Mouse (Mus musculus): ENCODE data around the gene Ndst4. TPM values are rescaled to one million over a fixed set of nuclear protein-coding genes. Genes with fewer than 3 reads are reported as not detected.

Ndst4 gene
- not detected for total RNA-seq (2021)
- long read RNA-seq, experiment 1, result 0 reads
- long read RNA-seq, experiment 2, result 0 reads

DNA sequence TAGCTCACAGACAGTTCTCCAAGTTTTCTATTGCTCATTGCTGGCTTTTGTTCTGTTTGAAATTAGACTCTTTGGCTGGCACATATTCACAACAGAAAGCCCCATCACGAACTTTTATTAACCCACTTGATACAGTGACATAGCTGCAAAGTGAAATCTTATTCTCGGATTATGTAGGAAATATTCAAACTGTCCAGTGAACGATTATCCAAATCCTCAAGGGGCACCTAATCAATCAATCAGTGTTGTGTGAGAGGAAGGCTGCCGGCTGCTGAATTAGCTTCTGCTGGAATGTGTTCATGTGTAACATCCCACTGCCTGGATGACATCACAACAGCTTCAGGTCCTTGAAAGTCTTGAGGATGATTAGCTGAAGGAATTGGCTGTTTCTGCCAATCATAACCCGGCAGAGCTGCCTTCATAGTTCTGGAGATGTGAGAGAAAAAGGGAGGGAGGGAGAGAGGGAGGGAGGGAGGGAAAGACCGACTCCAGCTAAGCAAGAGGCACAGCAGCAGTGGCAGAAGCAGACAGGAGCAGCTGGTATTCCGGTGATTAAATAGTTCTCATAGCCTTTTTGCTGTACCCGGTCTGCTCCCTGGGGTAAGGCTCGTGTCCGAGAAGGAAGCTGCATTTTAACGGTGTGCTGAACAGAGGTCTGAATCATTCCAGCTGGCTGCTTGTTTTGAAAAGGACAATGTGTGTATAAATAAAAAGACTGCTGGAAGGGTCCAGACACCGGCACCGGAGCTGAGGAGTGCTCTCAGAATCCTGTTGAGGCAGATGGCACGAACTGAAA is at the start of gene Ndst4:
TSS of gene Ndst4 (plus strand) at position 476 of the 796 bp plus-strand sequence.
- DNase-seq, result peak; percentile 2

- DNase-seq, result no peak
Observed at GRCm38 (mm10) chr3:125397443-125397842, 6.4 kb upstream of the Ndst4 start.

- DNase-seq, result no peak
Observed at GRCm38 (mm10) chr3:125406456-125406855, 2.6 kb downstream of the Ndst4 start.

DNA sequence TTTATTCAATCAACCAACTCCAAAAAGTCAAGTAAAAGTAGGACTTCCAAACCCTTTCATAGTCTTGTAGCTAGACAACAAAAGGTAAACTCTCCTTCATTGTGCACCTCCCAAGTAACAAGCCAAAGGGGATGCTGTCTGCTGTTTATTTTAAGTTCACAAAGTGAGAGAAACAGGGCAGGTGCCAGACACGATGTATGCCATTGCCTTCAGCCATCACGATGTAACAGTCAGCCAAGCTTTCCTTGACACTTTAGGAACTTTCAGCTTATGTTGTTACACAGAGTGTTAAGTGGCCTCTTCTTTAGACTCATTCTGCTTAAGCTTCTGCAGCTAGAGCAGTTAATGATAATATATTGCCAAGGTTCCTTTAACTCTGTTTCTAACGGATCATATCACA is 3.1 kb downstream of the Ndst4 start:
- DNase-seq, result no peak

DNA sequence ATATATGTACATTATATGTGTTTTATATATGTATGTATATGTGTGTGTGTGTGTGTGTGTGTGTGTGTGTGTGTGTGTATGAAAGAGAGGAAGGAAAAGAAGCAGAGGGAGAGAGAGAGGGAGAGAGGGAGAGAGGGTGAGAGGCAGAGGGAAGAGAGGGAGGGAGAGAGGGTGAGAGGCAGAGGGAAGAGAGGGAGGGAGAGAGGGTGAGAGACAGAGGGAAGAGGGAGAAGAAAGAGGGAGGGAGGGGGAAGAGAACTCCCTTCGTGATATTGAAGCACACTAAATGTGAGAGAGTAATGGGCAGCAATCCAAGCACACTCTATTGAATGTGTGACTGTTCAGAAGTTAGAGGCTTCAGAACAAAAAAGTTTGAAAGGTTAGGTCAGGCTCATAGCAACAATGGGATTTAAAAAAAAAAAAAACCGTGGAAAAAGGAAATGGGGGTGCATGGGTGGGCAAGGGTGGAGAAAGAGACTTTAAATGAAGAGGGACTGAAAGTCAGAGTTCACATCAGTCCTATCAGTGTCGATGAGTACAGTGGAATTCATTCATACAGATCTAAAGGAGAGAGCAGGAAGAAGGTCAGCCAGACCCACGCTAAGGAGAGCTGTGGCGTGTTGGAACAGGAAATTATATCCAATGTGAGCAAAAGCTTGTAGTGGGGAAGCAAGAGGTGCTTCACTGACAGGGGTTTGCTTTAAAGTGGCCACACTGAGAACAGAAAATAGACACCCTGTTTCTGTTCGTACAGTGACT is 63.2 kb downstream of the Ndst4 start:
- no peak for DNase-seq

DNA sequence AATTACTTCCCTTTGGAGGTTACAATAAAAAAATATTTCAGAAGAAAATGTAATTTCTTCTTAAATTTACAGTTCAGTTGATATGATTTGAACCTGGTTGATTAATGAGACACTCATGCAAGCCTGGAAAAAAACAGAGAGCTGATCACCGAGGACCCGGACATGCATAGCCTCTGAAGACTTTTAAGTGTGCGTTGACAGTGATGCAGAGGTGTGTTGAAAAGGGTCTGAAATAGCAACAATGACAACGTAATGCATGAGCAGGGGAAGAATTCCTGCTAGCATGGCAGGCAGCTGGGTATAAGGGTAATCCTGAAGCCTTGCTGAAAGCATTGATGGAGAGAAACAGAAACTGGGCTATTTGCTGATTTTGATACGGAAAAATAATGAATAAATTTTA is 106.2 kb downstream of the Ndst4 start:
- DNase-seq, result no peak

- DNase-seq, result no peak
Observed at GRCm38 (mm10) chr3:125533371-125533770, 129.5 kb downstream of the Ndst4 start.

GRCm38 (mm10) chr3:125570602-125571001 is 166.7 kb downstream of the Ndst4 start:
- no peak for DNase-seq

DNA sequence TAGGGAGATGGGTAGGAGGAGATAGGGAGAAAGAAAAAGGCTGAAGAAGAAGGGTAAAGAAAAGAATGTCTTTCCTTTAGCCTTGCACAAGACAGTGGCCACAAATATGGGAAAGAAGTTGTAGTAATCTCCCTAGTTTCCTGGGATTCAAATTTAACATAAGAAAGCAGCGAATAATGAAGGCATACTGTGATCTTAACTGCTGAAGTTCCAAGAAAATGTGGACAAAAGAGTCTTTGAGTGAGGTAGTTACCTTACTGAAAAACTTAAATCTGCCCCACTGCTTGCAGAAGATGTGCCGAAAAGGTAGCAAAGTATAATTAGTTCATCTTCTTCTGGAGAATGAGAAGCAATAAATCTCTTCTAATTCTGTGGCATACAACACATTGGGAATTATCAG is 228.4 kb downstream of the Ndst4 start:
- DNase-seq, result no peak

DNA sequence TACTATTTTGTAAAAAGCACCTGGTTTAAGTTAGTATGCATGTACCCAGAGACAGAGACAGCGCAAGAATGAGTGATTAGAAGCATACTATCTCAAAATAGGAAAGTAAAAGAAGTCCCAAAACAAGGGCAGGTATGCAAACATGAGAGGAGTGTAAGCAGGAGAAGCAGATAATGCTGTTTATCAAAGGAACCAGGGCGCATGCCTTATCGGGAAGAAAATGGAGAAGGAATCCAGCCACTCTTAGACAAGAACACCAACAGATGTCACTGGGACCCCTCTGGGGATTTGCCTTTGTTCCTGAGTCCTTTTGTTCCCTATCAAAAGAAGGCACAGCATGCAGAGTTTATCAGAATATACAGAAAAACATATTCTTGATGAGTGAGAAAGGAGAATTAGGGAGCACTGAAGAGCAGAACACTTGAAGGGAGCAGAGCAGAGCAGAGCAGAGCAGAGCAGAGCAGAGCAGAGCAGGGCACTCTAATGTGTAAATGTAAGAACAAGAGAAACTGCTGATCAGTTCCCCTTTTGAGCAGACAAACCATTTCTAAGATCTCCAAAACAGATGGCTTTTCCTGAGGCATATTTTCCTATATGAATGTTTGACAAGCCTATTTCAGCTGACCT is 251.2 kb downstream of the Ndst4 start:
- no peak for DNase-seq

DNA sequence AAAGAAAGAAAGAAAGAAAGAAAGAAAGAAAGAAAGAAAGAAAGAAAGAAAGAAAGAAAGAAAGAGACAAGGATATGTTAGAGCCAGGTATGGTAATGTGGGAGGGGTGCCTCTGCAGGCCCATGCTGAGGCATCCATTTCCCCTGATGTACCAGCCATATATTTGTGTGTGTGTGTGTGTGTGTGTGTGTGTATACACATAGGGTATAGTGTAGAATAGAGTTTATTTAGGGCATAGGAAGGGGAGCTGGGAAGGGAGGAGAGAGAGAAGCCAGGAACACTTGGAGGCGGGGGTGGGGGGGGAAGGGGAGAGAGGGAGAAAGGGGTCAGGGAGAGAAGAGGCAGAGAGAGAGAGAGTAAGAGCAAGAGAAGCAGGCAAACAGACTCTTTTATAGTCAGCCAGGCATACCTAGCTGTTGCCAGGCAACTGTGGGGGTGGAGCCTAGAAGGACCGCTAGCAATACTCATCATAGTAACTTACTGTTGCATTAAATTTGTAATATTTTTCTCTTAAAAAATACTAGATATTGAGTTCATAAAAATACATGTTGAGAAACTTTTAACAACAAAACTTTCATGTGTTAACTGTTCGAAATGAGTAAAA is 256.3 kb downstream of the Ndst4 start:
- DNase-seq, result no peak

DNA sequence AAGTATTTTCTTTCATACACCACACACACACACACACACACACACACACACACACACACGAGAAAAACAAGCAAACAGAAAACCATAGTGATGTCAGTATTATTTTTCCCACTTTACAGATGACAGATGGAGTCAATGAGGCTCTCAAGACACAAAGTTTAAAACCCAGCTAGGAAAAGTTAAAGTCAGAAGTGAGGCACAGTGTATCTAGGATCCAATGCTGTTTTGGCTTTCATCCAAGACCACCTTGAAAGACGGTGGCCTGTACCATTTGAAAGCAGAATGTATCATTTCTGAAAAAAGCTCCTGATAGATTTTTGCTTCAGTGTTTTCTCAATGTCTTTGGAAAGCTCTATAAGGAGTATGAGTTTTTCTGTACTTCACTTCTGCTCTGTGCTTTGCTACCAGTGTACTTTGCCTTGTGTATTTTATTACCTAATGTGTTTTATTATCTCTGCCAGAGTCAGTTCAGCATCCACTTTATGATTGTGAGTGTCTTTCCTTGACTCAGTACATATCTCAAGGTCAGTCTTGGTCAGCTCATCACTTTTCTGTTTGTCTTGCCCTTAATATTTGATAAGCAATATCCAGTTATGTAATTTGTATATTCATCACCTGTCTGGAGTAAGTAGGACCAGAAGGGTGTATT is 257.1 kb downstream of the Ndst4 start:
- DNase-seq, result no peak

DNA sequence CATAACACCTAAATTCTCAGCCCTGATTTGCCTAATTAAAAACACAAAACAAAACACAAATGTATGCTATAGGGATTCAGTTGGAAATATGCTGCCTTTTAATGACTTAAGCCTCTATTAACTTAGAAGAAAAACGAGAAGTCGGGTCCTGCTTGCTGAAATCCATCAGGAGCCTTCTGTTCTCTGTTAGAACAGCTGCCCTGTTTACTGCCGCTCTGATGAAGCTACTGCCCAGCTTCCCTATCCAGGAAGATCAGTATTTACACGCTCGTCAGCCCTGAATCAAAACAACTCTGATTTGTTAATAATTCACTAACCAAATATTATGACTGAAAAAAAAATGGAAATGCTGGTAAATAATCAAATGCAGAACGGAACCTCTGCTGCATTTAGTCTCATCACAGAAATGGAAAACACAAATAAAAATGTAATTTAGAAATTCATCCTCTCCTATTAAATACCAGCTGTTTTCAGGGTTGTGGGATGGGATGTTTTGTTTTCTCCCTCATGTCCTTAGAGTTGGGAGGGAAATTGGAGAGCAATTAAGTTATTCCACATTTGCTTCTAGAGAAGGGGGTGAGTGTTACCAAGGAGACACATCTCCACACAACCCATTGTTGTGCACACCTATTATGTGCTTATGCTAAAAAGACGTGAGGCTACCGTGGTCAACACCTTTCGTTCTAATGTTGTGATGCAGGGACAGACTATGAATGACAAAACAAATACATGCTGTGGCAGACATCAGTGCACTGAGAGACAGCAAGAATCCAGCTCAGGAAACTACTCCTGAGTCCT is 270.3 kb downstream of the Ndst4 start:
- DNase-seq, result no peak

- no peak for DNase-seq
Observed at GRCm38 (mm10) chr3:125675211-125675896, 271.5 kb downstream of the Ndst4 start.

DNA sequence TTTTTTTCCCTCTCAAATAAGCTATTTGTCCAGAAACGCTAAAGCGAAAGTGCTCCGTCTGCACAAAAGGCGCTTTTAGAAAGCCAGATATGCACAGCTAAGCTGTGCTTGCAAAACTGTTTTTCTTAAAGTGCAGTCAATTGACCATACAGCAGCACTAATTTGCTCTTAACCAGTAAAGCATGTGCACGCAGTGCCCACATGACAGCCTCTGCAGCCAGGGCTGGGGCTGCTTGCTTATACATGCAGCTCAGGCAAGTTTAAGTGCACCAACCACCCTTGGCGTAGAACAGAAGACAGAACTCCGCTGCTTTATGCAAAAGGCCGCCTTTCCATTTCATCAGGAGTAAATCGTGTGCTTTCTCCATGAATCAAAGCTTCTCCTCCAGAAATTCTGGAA is 275.0 kb downstream of the Ndst4 start:
- no peak for DNase-seq

DNA sequence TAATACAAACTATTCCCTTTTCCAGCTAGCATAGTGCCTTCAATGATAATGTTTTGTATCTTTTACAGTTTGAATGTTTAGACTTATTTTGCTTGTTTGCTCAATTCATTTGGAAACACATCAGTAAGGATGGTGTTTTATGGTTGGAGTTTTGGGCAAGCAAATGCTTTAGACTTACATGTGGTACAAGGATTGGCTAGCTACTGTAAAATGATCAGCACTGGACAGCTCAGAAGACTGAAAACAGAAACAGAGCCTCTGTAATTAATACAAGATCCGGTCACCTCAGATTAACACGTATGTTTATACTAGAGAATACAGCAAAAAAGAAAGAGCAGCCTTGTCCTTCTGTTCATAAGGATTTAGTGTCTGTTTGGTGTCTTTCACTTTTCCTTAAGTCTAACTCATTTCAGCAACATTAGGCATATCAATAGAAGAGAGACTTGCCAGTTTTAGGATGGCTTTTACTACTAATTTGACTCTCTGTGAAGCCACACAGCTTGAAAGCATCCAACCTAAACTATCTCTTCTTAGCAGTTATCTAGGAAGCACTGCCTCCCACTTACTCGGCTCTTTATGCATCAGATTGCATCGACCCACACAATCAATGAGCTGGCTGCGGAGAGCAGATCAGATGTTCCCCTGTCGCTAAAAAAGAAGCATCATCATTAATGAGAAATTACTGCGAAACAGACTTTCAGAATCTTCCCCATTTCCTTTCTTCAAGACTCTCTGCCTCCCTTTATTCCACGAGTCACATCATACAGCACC is 279.8 kb downstream of the Ndst4 start:
- no peak for DNase-seq

GRCm38 (mm10) chr3:125684583-125684982 is 280.7 kb downstream of the Ndst4 start:
- no peak for DNase-seq

DNA sequence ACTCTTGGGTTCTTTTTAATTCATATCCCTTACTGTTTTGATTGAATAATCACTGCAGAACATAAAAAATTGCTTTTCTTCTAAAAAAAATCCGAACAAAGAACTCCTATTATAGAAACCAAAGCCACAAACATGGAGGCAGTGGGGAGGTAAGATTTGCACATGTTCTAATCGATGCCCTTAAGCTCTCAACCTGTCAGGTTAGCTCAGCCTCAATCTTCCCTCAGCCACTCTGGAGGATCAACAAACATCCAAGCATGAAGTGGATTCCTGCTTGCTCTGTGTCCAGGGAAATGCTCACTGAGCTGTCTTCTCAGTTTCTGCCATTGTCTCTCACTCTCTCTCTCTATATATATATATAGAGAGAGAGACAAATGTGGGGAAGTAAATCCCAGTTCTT is 283.7 kb downstream of the Ndst4 start:
- DNase-seq, result no peak

GRCm38 (mm10) chr3:125690948-125691347 is 287.1 kb downstream of the Ndst4 start:
- no peak for DNase-seq

DNA sequence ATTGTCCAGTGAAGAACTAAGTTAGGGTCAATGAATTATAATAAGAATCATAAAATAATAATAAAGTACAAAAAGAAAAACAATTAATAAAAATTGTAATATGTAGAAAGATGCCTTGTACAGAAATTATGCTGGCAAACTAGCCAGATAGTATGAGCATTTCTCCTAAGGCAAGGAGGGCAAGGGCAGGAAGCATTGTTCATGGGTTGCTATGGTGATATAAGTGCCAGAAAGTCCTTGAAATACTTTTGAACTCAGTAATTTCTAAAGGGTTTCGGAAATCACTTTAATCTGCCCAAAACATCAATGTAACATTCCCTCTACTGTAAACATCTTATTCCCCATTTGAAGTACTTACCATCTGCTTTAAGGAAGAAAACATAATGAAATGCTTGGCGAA is 319.1 kb downstream of the Ndst4 start:
- DNase-seq, result no peak
